Mouse (Mus musculus): ENCODE data around the gene Ino80b. TPM values are rescaled to one million over a fixed set of nuclear protein-coding genes. Genes with fewer than 3 reads are reported as not detected.

Ino80b gene
- 18.8 and 19.4 TPM in 2 replicates for polyA plus RNA-seq (2014; fragmentation: Nextera tagmentation; extraction: Ambion mirVana)

DNA sequence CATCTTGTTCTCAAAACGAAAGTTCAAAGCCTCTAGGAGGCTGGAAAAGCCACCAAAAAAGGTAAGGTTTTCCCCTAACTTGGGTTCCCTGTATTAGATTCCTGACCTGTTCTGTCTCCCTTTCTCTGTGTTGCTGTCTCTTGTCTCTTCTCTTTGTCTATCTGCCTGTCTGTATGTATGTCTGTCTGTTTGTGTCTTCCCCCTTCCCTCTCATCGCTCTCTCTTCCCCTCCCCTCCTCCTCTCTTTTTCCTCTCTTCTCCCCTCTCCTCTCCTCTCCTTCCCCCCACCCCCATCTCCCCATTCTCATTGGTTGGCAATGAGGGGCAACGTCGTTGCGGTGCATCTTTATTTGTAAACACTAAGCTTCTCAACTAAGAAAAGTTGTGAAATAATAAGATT lies at the start of gene Ino80b:
TSS of gene Ino80b (minus strand) at position 101 of the 400 bp plus-strand sequence.
- Histone ChIP-seq H3K9ac (ENCODE audit: low read length) (peak within 1 kb of the TSS; percentile 80), H3K27me3 (ENCODE audit: control insufficient read depth, insufficient read depth, low read length) (no peaks in the 10 kb centered on the region), H3K4me2 (peak within 1 kb of the TSS; percentile 85), H3K36me3 (ENCODE audit: control insufficient read depth, insufficient read depth, low read length) (no peaks in the 10 kb centered on the region), H3K4me3 (ENCODE audit: low read depth, low read length) (peak within 1 kb of the TSS; percentile 72), H3K4me1 (ENCODE audit: control insufficient read depth, insufficient read depth, low read length) (peaks cover 27% of the 10 kb centered on the region), H3K27ac (ENCODE audit: low read depth, low read length) (peak within 1 kb of the TSS; percentile 48; the same call in 1 of the 2 replicates), H3K9me3 (ENCODE audit: control insufficient read depth, low read length) (no peaks in the 10 kb centered on the region)
- 30% methylated on average over 5 of the region's 5 CpGs for WGBS
- ATAC-seq (ENCODE audit: low FRiP score), result no peak
- DNase-seq (ENCODE audit: low spot score, missing footprints), result no peak

DNA sequence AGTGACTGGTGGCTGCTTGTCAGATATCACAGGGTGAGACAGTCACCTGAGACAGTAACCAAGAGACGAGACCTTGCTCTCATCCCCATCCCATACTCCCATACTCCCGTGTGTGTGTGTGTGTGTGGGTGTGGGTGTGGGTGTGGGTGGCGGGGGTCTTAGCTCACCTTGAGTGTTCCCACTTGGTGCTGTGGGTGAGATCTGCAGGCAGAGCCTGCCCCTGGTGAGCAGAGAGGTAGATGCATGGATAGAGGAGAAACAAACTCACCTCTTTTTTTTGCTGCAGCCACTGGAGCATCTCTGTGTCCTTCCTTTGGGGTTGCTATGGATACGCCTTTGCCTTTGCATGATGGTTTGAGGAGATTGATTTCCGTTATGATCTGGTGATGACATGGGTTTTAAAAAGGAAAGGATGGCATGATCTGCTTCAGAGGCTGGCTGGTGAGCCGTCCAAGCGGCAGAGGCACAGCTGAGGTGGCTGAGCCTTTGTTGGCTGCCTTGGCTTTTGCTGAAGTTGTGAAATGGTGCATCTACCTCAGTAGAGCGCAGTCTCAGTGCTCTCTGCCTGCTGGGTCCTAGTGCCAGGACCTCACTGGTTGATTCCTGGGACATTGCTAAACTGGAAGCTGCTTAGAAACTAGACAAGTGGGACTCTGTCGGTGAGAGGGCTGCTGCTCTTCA lies 47.1 kb upstream of the Ino80b start:
- Histone ChIP-seq H3K4me2 (no peak overlapping the region), H3K4me3 (ENCODE audit: low read depth, low read length) (no peak overlapping the region), H3K36me3 (ENCODE audit: control insufficient read depth, insufficient read depth, low read length) (no peaks in the 10 kb centered on the region), H3K27me3 (ENCODE audit: control insufficient read depth, insufficient read depth, low read length) (no peaks in the 10 kb centered on the region), H3K4me1 (ENCODE audit: control insufficient read depth, insufficient read depth, low read length) (no peaks in the 10 kb centered on the region), H3K27ac (ENCODE audit: low read depth, low read length) (no peak overlapping the region), H3K9ac (ENCODE audit: low read length) (no peak overlapping the region), H3K9me3 (ENCODE audit: control insufficient read depth, low read length) (no peaks in the 10 kb centered on the region)
- no peak for DNase-seq (ENCODE audit: low spot score, missing footprints)
- ATAC-seq (ENCODE audit: low FRiP score), result peak; percentile 14; the same call in 1 of the 2 replicates
- WGBS, result 60% methylated on average over 9 of the region's 9 CpGs

DNA sequence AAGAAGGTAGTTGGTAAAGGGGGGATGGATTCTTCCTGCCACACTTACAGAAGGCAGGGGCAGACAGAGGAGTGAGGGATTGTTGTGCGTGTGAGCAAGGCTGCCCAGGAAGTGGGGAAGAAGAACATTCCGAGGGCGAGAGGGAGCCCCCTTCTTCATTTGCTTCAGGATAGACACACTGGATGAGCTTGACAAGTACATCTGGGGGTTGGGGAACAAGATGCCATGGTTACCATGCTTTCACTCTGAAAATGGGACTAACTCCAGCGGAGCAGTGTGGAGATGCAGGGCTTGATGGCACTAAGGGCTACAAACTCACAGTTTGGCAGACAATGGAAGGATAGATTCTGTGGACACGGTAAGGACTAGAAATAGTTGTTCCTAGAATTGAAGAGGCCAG lies 45.8 kb upstream of the Ino80b start:
- ATAC-seq (ENCODE audit: low FRiP score) (no peak), DNase-seq (ENCODE audit: low spot score, missing footprints) (no peak)
- Histone ChIP-seq H3K4me1 (ENCODE audit: control insufficient read depth, insufficient read depth, low read length) (peaks cover 6% of the 10 kb centered on the region), H3K9ac (ENCODE audit: low read length) (no peak overlapping the region), H3K4me2 (no peak overlapping the region), H3K4me3 (ENCODE audit: low read depth, low read length) (no peak overlapping the region), H3K27ac (ENCODE audit: low read depth, low read length) (no peak overlapping the region), H3K9me3 (ENCODE audit: control insufficient read depth, low read length) (no peaks in the 10 kb centered on the region), H3K36me3 (ENCODE audit: control insufficient read depth, insufficient read depth, low read length) (no peaks in the 10 kb centered on the region), H3K27me3 (ENCODE audit: control insufficient read depth, insufficient read depth, low read length) (no peaks in the 10 kb centered on the region)
- WGBS, result 82% methylated on average over 5 of the region's 5 CpGs

DNA sequence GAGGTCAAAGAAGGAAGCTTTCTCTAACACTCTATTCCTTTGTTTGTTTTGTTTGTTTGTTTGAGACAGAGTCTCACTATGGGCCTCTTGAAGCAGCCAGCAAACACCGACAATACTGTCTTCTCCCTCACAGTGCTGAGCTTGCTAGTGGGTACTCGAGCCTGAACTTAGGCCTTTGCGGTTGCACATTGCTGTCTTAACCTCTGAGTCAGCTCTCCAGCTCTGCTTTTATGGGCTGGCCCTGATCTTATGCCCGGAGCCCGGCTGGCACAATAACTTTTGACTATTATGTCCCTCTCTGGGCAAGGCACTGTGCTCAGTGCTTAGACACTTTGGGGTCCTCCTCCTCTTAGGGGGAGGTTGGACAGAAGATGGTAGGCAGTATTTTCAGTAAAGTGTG lies 44.6 kb upstream of the Ino80b start:
- Histone ChIP-seq H3K27me3 (ENCODE audit: control insufficient read depth, insufficient read depth, low read length) (no peaks in the 10 kb centered on the region), H3K27ac (ENCODE audit: low read depth, low read length) (no peak overlapping the region), H3K4me3 (ENCODE audit: low read depth, low read length) (no peak overlapping the region), H3K36me3 (ENCODE audit: control insufficient read depth, insufficient read depth, low read length) (no peaks in the 10 kb centered on the region), H3K4me1 (ENCODE audit: control insufficient read depth, insufficient read depth, low read length) (peaks cover 10% of the 10 kb centered on the region), H3K9ac (ENCODE audit: low read length) (no peak overlapping the region), H3K9me3 (ENCODE audit: control insufficient read depth, low read length) (no peaks in the 10 kb centered on the region), H3K4me2 (no peak overlapping the region)
- WGBS, result 83% methylated on average over 5 of the region's 5 CpGs
- ATAC-seq (ENCODE audit: low FRiP score) (no peak), DNase-seq (ENCODE audit: low spot score, missing footprints) (no peak)

DNA sequence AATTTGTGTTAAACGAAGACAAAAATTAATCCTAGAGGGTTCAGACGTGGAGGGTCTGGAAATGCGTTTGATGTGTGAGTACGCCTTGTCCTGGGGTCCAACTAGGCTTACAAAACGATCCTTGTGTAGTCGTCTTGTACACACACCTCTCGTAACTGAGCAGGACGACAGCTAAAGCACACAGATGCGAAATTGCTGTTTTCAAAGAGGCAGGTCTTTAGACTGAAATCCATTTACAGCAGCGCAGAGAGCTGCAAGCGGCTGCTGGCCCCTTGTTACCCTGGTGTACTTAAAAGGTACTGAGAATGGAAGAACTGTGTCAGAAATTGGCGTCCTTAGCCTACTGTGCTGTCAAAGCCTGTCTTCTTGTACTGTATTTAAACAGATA lies 41.0 kb upstream of the Ino80b start:
- Histone ChIP-seq H3K9me3 (ENCODE audit: control insufficient read depth, low read length) (no peaks in the 10 kb centered on the region), H3K4me3 (ENCODE audit: low read depth, low read length) (peak overlapping the region; percentile 83), H3K36me3 (ENCODE audit: control insufficient read depth, insufficient read depth, low read length) (no peaks in the 10 kb centered on the region), H3K9ac (ENCODE audit: low read length) (peak overlapping the region; percentile 84), H3K4me1 (ENCODE audit: control insufficient read depth, insufficient read depth, low read length) (peaks cover 20% of the 10 kb centered on the region), H3K27ac (ENCODE audit: low read depth, low read length) (no peak overlapping the region), H3K27me3 (ENCODE audit: control insufficient read depth, insufficient read depth, low read length) (peaks cover 17% of the 10 kb centered on the region), H3K4me2 (peak overlapping the region; percentile 88)
- WGBS, result under 1% methylated on average over 12 of the region's 12 CpGs
- no peak; the same call in 1 of the 2 replicates for ATAC-seq (ENCODE audit: low FRiP score)
- no peak for DNase-seq (ENCODE audit: low spot score, missing footprints)

DNA sequence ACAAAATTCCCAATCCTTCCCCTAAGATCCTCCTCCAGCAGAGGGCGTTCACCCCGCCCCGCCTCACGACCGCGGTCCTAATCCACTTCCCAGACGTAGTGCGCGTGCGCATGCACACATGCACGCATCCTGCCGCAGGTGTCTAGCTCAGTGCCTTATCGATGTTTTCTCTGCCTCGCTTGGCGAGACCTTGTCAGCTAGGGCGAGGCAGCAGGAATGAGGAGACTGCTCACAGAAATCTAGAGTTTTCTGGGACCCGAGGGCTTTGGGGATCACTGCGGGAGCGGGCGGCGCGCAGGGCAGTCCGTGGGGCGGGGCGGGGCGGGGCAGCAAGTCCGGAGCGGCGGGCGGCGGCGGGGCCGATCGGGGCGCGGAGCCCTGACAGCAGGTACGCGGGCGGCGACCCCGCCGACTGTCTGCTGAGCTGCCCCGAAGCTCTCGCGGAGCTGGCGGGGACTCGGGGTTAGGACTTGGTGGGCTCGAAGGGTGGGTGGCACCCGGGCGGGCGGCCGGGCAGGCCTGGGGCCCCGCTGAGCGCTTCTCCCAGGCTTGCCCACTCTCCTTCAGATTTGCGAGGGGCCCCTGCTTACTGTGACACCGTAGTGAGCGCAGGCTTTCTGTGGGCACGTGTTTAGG lies 40.5 kb upstream of the Ino80b start, which contains the start of gene Dctn1:
TSS of gene Dctn1 (plus strand) at position 314 of the 636 bp plus-strand sequence.
- Histone ChIP-seq H3K9ac (ENCODE audit: low read length) (peak within 1 kb of the TSS; percentile 84), H3K27ac (ENCODE audit: low read depth, low read length) (peak within 1 kb of the TSS; percentile 72), H3K4me1 (ENCODE audit: control insufficient read depth, insufficient read depth, low read length) (peaks cover 20% of the 10 kb centered on the region), H3K4me3 (ENCODE audit: low read depth, low read length) (peak within 1 kb of the TSS; percentile 83), H3K9me3 (ENCODE audit: control insufficient read depth, low read length) (no peaks in the 10 kb centered on the region), H3K27me3 (ENCODE audit: control insufficient read depth, insufficient read depth, low read length) (peaks cover 22% of the 10 kb centered on the region), H3K36me3 (ENCODE audit: control insufficient read depth, insufficient read depth, low read length) (no peaks in the 10 kb centered on the region), H3K4me2 (peak within 1 kb of the TSS; percentile 88)
- under 1% methylated on average over 58 of the region's 58 CpGs for WGBS
- ATAC-seq (ENCODE audit: low FRiP score) (peak; percentile 88), DNase-seq (ENCODE audit: low spot score, missing footprints) (peak; percentile 99)

DNA sequence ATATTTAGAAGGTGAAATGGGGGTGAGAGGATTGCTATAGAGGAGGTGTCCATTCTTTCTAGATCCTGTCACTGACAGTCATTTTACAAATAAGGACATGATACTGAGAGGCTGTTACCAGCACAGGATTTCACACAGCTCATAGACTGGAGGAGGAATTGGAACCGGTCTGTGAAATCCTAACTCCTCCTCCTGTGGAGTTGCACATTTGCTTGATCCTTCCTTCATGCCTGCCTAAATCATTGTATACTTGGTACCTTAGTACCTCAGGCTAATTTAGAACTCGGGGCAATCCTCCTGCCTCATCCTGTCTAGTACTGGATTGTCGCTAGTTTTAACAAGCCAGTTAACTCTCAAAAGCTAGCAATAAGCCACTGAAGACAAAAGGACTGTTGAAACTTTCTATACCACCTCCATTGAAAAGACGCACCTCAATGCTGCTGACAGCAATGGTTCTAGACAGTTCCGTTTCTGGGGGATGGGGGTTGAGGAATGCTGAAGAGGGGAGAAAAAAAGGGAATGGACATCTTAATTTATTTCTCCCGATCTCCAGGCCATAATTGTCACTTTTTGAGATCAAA lies 39.9 kb upstream of the Ino80b start:
- Histone ChIP-seq H3K4me3 (ENCODE audit: low read depth, low read length) (peak overlapping the region; percentile 83), H3K4me1 (ENCODE audit: control insufficient read depth, insufficient read depth, low read length) (peaks cover 20% of the 10 kb centered on the region), H3K27ac (ENCODE audit: low read depth, low read length) (no peak overlapping the region), H3K9me3 (ENCODE audit: control insufficient read depth, low read length) (no peaks in the 10 kb centered on the region), H3K4me2 (peak overlapping the region; percentile 88), H3K27me3 (ENCODE audit: control insufficient read depth, insufficient read depth, low read length) (peaks cover 28% of the 10 kb centered on the region), H3K9ac (ENCODE audit: low read length) (peak overlapping the region; percentile 84; the same call in 1 of the 2 replicates), H3K36me3 (ENCODE audit: control insufficient read depth, insufficient read depth, low read length) (no peaks in the 10 kb centered on the region)
- 4% methylated on average over 6 of the region's 6 CpGs for WGBS
- peak; percentile 31 for ATAC-seq (ENCODE audit: low FRiP score)
- DNase-seq (ENCODE audit: low spot score, missing footprints), result no peak

DNA sequence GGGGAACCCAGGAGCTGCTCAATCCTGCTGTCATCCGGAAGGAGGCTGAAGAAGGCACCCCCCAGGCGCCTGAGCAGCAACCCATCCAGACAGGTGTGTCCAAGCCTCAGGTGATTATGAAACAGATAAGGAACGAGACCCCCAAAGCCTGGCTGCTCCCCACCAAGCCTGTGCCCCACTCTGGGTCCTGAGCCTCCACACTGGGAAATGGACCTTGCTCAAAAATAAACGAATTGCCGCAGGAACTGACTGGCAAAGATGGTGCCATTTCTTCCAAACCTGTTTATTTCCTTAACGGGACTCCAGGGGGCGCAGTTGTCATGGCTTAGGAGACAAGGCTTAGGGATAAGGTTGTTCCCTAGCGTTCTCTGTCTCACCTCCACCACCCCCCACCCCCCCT lies 37.5 kb upstream of the Ino80b start:
- H3K27me3 ChIP-seq (ENCODE audit: control insufficient read depth, insufficient read depth, low read length), result peaks cover 31% of the 10 kb centered on the region
- no peaks in the 10 kb centered on the region for H3K36me3 ChIP-seq (ENCODE audit: control insufficient read depth, insufficient read depth, low read length)
- ATAC-seq (ENCODE audit: low FRiP score) (no peak), DNase-seq (ENCODE audit: low spot score, missing footprints) (peak; percentile 96)
- WGBS, result 4% methylated on average over 8 of the region's 8 CpGs
- H3K4me3 ChIP-seq (ENCODE audit: low read depth, low read length), result no peak overlapping the region; the same call in 1 of the 2 replicates
- no peak overlapping the region for H3K27ac ChIP-seq (ENCODE audit: low read depth, low read length)
- H3K4me1 ChIP-seq (ENCODE audit: control insufficient read depth, insufficient read depth, low read length), result peaks cover 20% of the 10 kb centered on the region
- no peak overlapping the region for H3K9ac ChIP-seq (ENCODE audit: low read length)
- no peaks in the 10 kb centered on the region for H3K9me3 ChIP-seq (ENCODE audit: control insufficient read depth, low read length)
- peak overlapping the region; percentile 29; the same call in 1 of the 2 replicates for H3K4me2 ChIP-seq

All from midbrain, embryonic 11.5 days (tissue).